Mouse (Mus musculus) kidney, adult 2 months (tissue): Measurements from ENCODE around the gene Il1rapl1. TPM values are rescaled to one million over a fixed set of nuclear protein-coding genes. Genes with fewer than 3 reads are reported as not detected.

Source experiments
- DNase-seq: peaks from one replicate; pipeline ENCODE4 v3.0.0; 2021
- H3K27ac ChIP-seq: fragments of 200-500 bp; 2 replicates; pipeline ENCODE4 v1.5.1; 2012; ENCODE audit warnings: low read depth, low read length, control low read depth, inconsistent platforms; ENCODE audit not compliant: insufficient read depth
- H3K27me3 ChIP-seq: fragments of 200-500 bp; replicated peaks from 2 replicates; pipeline ENCODE4 v1.6.1; 2012; ENCODE audit warnings: mild to moderate bottlenecking, moderate library complexity, low read length, inconsistent platforms; ENCODE audit not compliant: control insufficient read depth, insufficient read depth
- H3K36me3 ChIP-seq: fragments of 200-500 bp; 2 replicates; pipeline ENCODE4 v1.6.1; 2012; ENCODE audit warnings: mild to moderate bottlenecking, moderate library complexity, low read length, inconsistent platforms; ENCODE audit not compliant: control insufficient read depth, insufficient read depth
- H3K4me1 ChIP-seq: fragments of 200-500 bp; 2 replicates; pipeline ENCODE4 v1.6.1; 2011; ENCODE audit warnings: low read length; ENCODE audit not compliant: control insufficient read depth, insufficient read depth
- H3K4me3 ChIP-seq: fragments of 200-500 bp; 2 replicates; pipeline ENCODE4 v1.5.1; 2011; ENCODE audit warnings: mild to moderate bottlenecking, low read depth, low read length, control low read depth; ENCODE audit not compliant: insufficient read depth
- CTCF ChIP-seq: fragments of 200-500 bp; conservative IDR thresholded peaks from 2 replicates; pipeline ENCODE4 v1.5.1; 2011; ENCODE audit warnings: low read depth, mild to moderate bottlenecking, control low read depth, low read length, moderate library complexity, mixed read lengths; ENCODE audit not compliant: insufficient read depth, insufficient read length
- POLR2A ChIP-seq: fragments of 200-500 bp; IDR thresholded peaks from one replicate; pipeline ENCODE4 v1.6.1; 2011; ENCODE audit warnings: low read depth, low read length, control low read depth
- WGBS: fragments of 180-500 bp; shearing (Covaris S2); methylation state at CpG from one replicate; pipeline ENCODE4 v1.1.7; 2018; 5-methylcytosine and 5-hydroxymethylcytosine counted together
- polyA plus RNA-seq: library from polyadenylated mRNA; depleted of rRNA; stranded (reverse); fragments of >200 nt; gene quantifications from 2 replicates; pipeline ENCODE4 v1.2.3, GENCODE M21; 2012

Gene Il1rapl1
- polyA plus RNA-seq, 1 experiment: not detected

GRCm38 (mm10) chrX:88109733-88110132, 5.7 kb downstream of the Il1rapl1 start:
- H3K4me1 ChIP-seq: no peaks in the 10 kb centered on the region
- no peaks in the 10 kb centered on the region for H3K36me3 ChIP-seq
- no peak for DNase-seq
- no peak overlapping the region for H3K27ac ChIP-seq
- 90% methylated on average over 2 of the region's 2 CpGs for WGBS
- no peak overlapping the region for H3K4me3 ChIP-seq
- TF ChIP-seq POLR2A: no peak
- TF ChIP-seq CTCF: no peak
- H3K27me3 ChIP-seq: no peaks in the 10 kb centered on the region

GRCm38 (mm10) chrX:88093936-88094569, 21.4 kb downstream of the Il1rapl1 start:
- DNase-seq: peak; percentile 5
- Histone ChIP-seq H3K27ac (no peak overlapping the region), H3K4me1 (no peaks in the 10 kb centered on the region), H3K4me3 (no peak overlapping the region), H3K27me3 (no peaks in the 10 kb centered on the region), H3K36me3 (no peaks in the 10 kb centered on the region)
- TF ChIP-seq POLR2A (no peak), CTCF (no peak)

GRCm38 (mm10) chrX:88089873-88090272, 25.6 kb downstream of the Il1rapl1 start:
- no peaks in the 10 kb centered on the region for H3K36me3 ChIP-seq
- no peaks in the 10 kb centered on the region for H3K4me1 ChIP-seq
- no peak overlapping the region for H3K27ac ChIP-seq
- no peaks in the 10 kb centered on the region for H3K27me3 ChIP-seq
- TF ChIP-seq POLR2A: no peak
- no peak for TF ChIP-seq CTCF
- WGBS: 64% methylated on average over 2 of the region's 2 CpGs
- no peak for DNase-seq
- no peak overlapping the region for H3K4me3 ChIP-seq

GRCm38 (mm10) chrX:88072741-88073419, 42.6 kb downstream of the Il1rapl1 start:
- H3K27me3 ChIP-seq: no peaks in the 10 kb centered on the region
- H3K4me3 ChIP-seq: no peak overlapping the region
- no peaks in the 10 kb centered on the region for H3K36me3 ChIP-seq
- DNase-seq: no peak
- H3K4me1 ChIP-seq: no peaks in the 10 kb centered on the region
- WGBS: 47% methylated on average over 7 of the region's 7 CpGs
- no peak for TF ChIP-seq CTCF
- no peak for TF ChIP-seq POLR2A
- no peak overlapping the region for H3K27ac ChIP-seq

GRCm38 (mm10) chrX:88070368-88070767, 45.1 kb downstream of the Il1rapl1 start:
- H3K27me3 ChIP-seq: no peaks in the 10 kb centered on the region
- no peaks in the 10 kb centered on the region for H3K4me1 ChIP-seq
- no peak for TF ChIP-seq CTCF
- TF ChIP-seq POLR2A: no peak
- DNase-seq: no peak
- H3K36me3 ChIP-seq: no peaks in the 10 kb centered on the region
- WGBS: 59% methylated on average over 3 of the region's 3 CpGs
- no peak overlapping the region for H3K4me3 ChIP-seq
- no peak overlapping the region for H3K27ac ChIP-seq

- no peak for TF ChIP-seq POLR2A
- no peak for TF ChIP-seq CTCF
- DNase-seq: no peak
- Histone ChIP-seq H3K27ac (no peak overlapping the region), H3K4me3 (no peak overlapping the region), H3K36me3 (no peaks in the 10 kb centered on the region), H3K27me3 (no peaks in the 10 kb centered on the region), H3K4me1 (no peaks in the 10 kb centered on the region)
- 88% methylated on average over 1 of the region's 1 CpGs for WGBS
These were observed 71.9 kb downstream of the Il1rapl1 start for GRCm38 (mm10) chrX:88043556-88043955.

- DNase-seq: no peak
- no peaks in the 10 kb centered on the region for H3K27me3 ChIP-seq
- no peaks in the 10 kb centered on the region for H3K36me3 ChIP-seq
- no peak overlapping the region for H3K4me3 ChIP-seq
- no peaks in the 10 kb centered on the region for H3K4me1 ChIP-seq
- WGBS: 57% methylated on average over 1 of the region's 1 CpGs
- no peak for TF ChIP-seq POLR2A
- TF ChIP-seq CTCF: no peak
- H3K27ac ChIP-seq: no peak overlapping the region
These were observed 76.5 kb downstream of the Il1rapl1 start for GRCm38 (mm10) chrX:88038984-88039383.
